Mouse (Mus musculus) layer of hippocampus, adult 9-11 months (tissue): Measurements from ENCODE around the gene Sipa1l1.

ENCODE experiments used
- DNase-seq: peaks from one replicate; pipeline ENCODE4 v3.0.0; 2022

Gene Sipa1l1

GRCm38 (mm10) chr12:82394118-82394861, 225.2 kb downstream of the Sipa1l1 start:
- DNase-seq = no peak

GRCm38 (mm10) chr12:82395194-82395593, 226.1 kb downstream of the Sipa1l1 start:
- DNase-seq = no peak

- no peak for DNase-seq
These were observed 228.1 kb downstream of the Sipa1l1 start for GRCm38 (mm10) chr12:82397193-82397592.

- DNase-seq = peak; percentile 45
These were observed 228.6 kb downstream of the Sipa1l1 start for GRCm38 (mm10) chr12:82397751-82398150.

GRCm38 (mm10) chr12:82398926-82399325, 229.8 kb downstream of the Sipa1l1 start:
- no peak for DNase-seq

GRCm38 (mm10) chr12:82399971-82400720, 231.0 kb downstream of the Sipa1l1 start:
- no peak for DNase-seq

- DNase-seq = no peak
These were observed 231.7 kb downstream of the Sipa1l1 start for GRCm38 (mm10) chr12:82400783-82401182.

GRCm38 (mm10) chr12:82401440-82401839, 232.3 kb downstream of the Sipa1l1 start:
- DNase-seq = no peak

- no peak for DNase-seq
These were observed 233.5 kb downstream of the Sipa1l1 start for GRCm38 (mm10) chr12:82402635-82403034.

GRCm38 (mm10) chr12:82407531-82408255, 238.6 kb downstream of the Sipa1l1 start:
- no peak for DNase-seq

- DNase-seq = peak; percentile 42
These were observed 239.4 kb downstream of the Sipa1l1 start for GRCm38 (mm10) chr12:82408486-82408885.

GRCm38 (mm10) chr12:82409686-82410472, 240.8 kb downstream of the Sipa1l1 start:
- DNase-seq = no peak

- peak; percentile 69 for DNase-seq
These were observed 243.3 kb downstream of the Sipa1l1 start for GRCm38 (mm10) chr12:82412291-82413032.

- DNase-seq = peak; percentile 37
These were observed 246.7 kb downstream of the Sipa1l1 start for GRCm38 (mm10) chr12:82415690-82416364.

GRCm38 (mm10) chr12:82419027-82419426, 249.9 kb downstream of the Sipa1l1 start:
- DNase-seq = no peak

- DNase-seq = no peak
These were observed 255.7 kb downstream of the Sipa1l1 start for GRCm38 (mm10) chr12:82424783-82425182.

- DNase-seq = no peak
These were observed 256.7 kb downstream of the Sipa1l1 start for GRCm38 (mm10) chr12:82425853-82426252.

GRCm38 (mm10) chr12:82427416-82427815, 258.3 kb downstream of the Sipa1l1 start:
- no peak for DNase-seq

GRCm38 (mm10) chr12:82428466-82428865, 259.3 kb downstream of the Sipa1l1 start:
- no peak for DNase-seq

- no peak for DNase-seq
These were observed 264.2 kb downstream of the Sipa1l1 start for GRCm38 (mm10) chr12:82433311-82433710.

- DNase-seq = peak; percentile 52
These were observed 265.5 kb downstream of the Sipa1l1 start for GRCm38 (mm10) chr12:82434591-82434990.
